Mouse (Mus musculus) cerebellum, adult 2 months (tissue): ENCODE data around the gene Bcor.

Experiments used
- CTCF ChIP-seq: fragments of 200-500 bp; IDR thresholded peaks from 2 replicates; pipeline ENCODE4 v1.5.1; 2011; ENCODE audit warnings: low read depth, mild to moderate bottlenecking, control low read depth, low read length, moderate library complexity, borderline replicate concordance; ENCODE audit not compliant: insufficient read depth
- POLR2A ChIP-seq: fragments of 200-500 bp; IDR thresholded peaks from 2 replicates; pipeline ENCODE4 v1.6.1; 2011; ENCODE audit warnings: low read length, control low read depth, borderline replicate concordance; ENCODE audit not compliant: insufficient read depth

DNA sequence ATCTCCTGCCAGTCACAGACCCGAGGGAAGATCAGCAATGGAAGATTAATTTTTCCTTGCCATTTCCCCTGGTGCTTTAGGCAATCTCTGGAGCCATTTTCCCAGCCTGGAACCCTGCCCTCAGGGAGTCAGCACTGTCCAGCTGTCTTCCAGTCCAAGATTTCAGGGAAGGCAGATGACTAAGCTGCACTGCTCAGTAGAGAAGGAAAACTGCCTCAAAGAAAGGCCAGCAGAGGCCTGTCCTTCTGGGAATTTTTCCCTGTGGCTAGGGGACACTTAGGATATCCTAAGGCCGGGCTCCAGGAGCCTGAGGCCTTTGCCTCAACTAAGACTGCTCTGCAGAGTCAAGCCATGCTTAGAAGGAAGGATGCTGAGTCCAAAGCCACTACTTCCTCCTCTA is 32.2 kb upstream of the Bcor start:
- TF ChIP-seq CTCF: no peak
- TF ChIP-seq POLR2A: no peak
